Mouse (Mus musculus) small intestine, adult 2 months (tissue): Measurements from ENCODE around the gene Clpx. TPM values are rescaled to one million over a fixed set of nuclear protein-coding genes. Genes with fewer than 3 reads are reported as not detected.
"Not testable (repeated sequence)": the region's sequence is repeated elsewhere in the genome, so short reads cannot be mapped to it uniquely, and the experiment has no call there.

Experiments
- H3K27ac ChIP-seq: fragments of 200-500 bp; 2 replicates; pipeline ENCODE4 v1.5.1; 2012; ENCODE audit warnings: low read depth, low read length, control low read depth, inconsistent platforms; ENCODE audit not compliant: insufficient read depth
- H3K27me3 ChIP-seq: fragments of 200-500 bp; 2 replicates; pipeline ENCODE4 v1.6.1; 2012; ENCODE audit warnings: mild to moderate bottlenecking, moderate library complexity, low read length, inconsistent platforms; ENCODE audit not compliant: control insufficient read depth, insufficient read depth
- H3K36me3 ChIP-seq: fragments of 200-500 bp; 2 replicates; pipeline ENCODE4 v1.6.1; 2012; ENCODE audit warnings: mild to moderate bottlenecking, low read length, control low read depth, inconsistent platforms; ENCODE audit not compliant: control insufficient read depth, insufficient read depth
- H3K4me1 ChIP-seq: fragments of 200-500 bp; 2 replicates; pipeline ENCODE4 v1.6.1; 2012; ENCODE audit warnings: low read length, inconsistent platforms, mixed read lengths; ENCODE audit not compliant: control insufficient read depth, insufficient read depth, insufficient read length
- H3K4me3 ChIP-seq: fragments of 200-500 bp; 2 replicates; pipeline ENCODE4 v1.5.1; 2012; ENCODE audit warnings: low read depth, mild to moderate bottlenecking, control low read depth, inconsistent platforms, low read length, moderate library complexity
- CTCF ChIP-seq: fragments of 200-500 bp; IDR thresholded peaks from 2 replicates; pipeline ENCODE4 v1.5.1; 2012; ENCODE audit warnings: low read depth, mild to moderate bottlenecking, control low read depth, inconsistent platforms, low read length, moderate library complexity, mixed read lengths; ENCODE audit not compliant: insufficient replicate concordance, insufficient read length; ENCODE audit errors: extremely low read depth
- POLR2A ChIP-seq: fragments of 200-500 bp; IDR thresholded peaks from 2 replicates; pipeline ENCODE4 v1.6.1; 2012; ENCODE audit warnings: low read depth, mild to moderate bottlenecking, control low read depth, inconsistent platforms, low read length, moderate library complexity
- WGBS: fragments of 180-500 bp; shearing (Covaris S2); methylation state at CpG from one replicate; pipeline ENCODE4 v1.1.7; 2018; 5-methylcytosine and 5-hydroxymethylcytosine counted together
- polyA plus RNA-seq: library from polyadenylated mRNA; depleted of rRNA; stranded (reverse); fragments of >200 nt; gene quantifications from 2 replicates; pipeline ENCODE4 v1.2.3, GENCODE M21; 2012

The Clpx gene
- polyA plus RNA-seq, 1 experiment, result 7.5 TPM

DNA sequence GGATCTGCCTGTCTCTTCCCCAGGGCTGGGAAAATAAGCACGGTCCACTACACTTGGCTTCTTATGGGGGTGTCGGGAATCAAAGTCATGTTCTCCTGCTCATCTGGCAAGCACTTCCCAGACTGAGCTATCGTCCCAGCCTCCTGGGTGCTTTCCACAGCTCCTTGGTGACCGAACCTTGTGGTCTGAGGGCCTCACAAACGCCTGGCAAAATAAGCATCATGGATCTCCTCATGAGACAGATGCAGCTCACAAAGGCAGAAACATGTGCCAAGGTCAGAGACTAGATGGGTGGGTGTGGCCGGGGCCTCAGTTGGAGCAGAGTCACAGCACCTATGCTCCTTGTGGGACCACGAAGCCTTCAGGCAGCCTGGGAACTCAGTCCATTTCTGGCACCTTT lies 34.7 kb upstream of the Clpx start:
- Histone ChIP-seq H3K27me3 (no peaks in the 10 kb centered on the region), H3K4me3 (no peak overlapping the region), H3K4me1 (no peaks in the 10 kb centered on the region; the same call in 1 of the 2 replicates), H3K36me3 (no peaks in the 10 kb centered on the region), H3K27ac (no peak overlapping the region)
- 85% methylated on average over 7 of the region's 7 CpGs for WGBS
- TF ChIP-seq CTCF (no peak), POLR2A (no peak)

- H3K27ac ChIP-seq, result no peak overlapping the region
- no peaks in the 10 kb centered on the region for H3K27me3 ChIP-seq
- TF ChIP-seq POLR2A, result no peak
- no peak for TF ChIP-seq CTCF
- H3K36me3 ChIP-seq, result no peaks in the 10 kb centered on the region
- no peaks in the 10 kb centered on the region; the same call in 1 of the 2 replicates for H3K4me1 ChIP-seq
- 93% methylated on average over 2 of the region's 2 CpGs for WGBS
- H3K4me3 ChIP-seq, result no peak overlapping the region
Measured at GRCm38 (mm10) chr9:65261591-65262230, 32.3 kb upstream of the Clpx start.

- no peak overlapping the region for H3K4me3 ChIP-seq
- no peak overlapping the region for H3K27ac ChIP-seq
- WGBS, result 89% methylated on average over 3 of the region's 3 CpGs
- peaks cover 3% of the 10 kb centered on the region; the same call in 1 of the 2 replicates for H3K4me1 ChIP-seq
- TF ChIP-seq CTCF (no peak), POLR2A (no peak)
- no peaks in the 10 kb centered on the region for H3K36me3 ChIP-seq
- no peaks in the 10 kb centered on the region for H3K27me3 ChIP-seq
Measured at GRCm38 (mm10) chr9:65262641-65263120, 31.4 kb upstream of the Clpx start.

DNA sequence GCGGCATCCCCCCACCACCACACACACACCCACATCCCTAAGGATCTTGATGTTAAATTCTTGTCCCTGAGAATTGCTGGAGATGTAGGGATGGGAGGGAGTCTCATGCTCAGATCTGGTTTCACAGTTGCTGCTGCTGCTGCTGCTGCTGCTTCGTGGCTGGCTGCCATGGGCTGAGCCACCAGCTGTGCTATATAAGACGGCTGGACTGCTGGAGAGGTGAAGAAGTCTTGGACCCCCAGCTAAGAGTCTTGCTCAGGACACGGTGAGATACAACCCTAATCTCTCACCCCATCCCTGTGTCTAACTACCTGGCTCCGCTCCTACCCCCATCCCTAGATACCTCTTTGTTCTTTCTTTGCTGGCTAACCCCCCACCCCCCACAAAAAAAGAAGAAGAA lies 29.1 kb upstream of the Clpx start, which contains the start of gene Cilp:
Gene Cilp (plus strand): TSS at position 222 of the 400 bp plus-strand sequence.
- TF ChIP-seq CTCF, result no peak
- TF ChIP-seq POLR2A, result no peak
- no peaks in the 10 kb centered on the region for H3K36me3 ChIP-seq
- peaks cover 6% of the 10 kb centered on the region for H3K4me1 ChIP-seq
- no peaks in the 10 kb centered on the region for H3K27me3 ChIP-seq
- no peak within 1 kb of the TSS for H3K4me3 ChIP-seq
- H3K27ac ChIP-seq, result no peak within 1 kb of the TSS
- WGBS, result 68% methylated on average over 5 of the region's 5 CpGs

- H3K27ac ChIP-seq, result no peak overlapping the region
- TF ChIP-seq CTCF (no peak), POLR2A (no peak)
- no peak overlapping the region for H3K4me3 ChIP-seq
- no peaks in the 10 kb centered on the region for H3K27me3 ChIP-seq
- H3K4me1 ChIP-seq, result peaks cover 10% of the 10 kb centered on the region
- H3K36me3 ChIP-seq, result no peaks in the 10 kb centered on the region
- 30% methylated on average over 7 of the region's 7 CpGs for WGBS
Measured at GRCm38 (mm10) chr9:65267742-65268515, 26.1 kb upstream of the Clpx start.

- H3K4me3 ChIP-seq, result no peak overlapping the region
- H3K36me3 ChIP-seq, result no peaks in the 10 kb centered on the region
- TF ChIP-seq POLR2A, result no peak
- no peak for TF ChIP-seq CTCF
- no peak overlapping the region for H3K27ac ChIP-seq
- 87% methylated on average over 13 of the region's 13 CpGs for WGBS
- H3K27me3 ChIP-seq, result no peaks in the 10 kb centered on the region
- H3K4me1 ChIP-seq, result peaks cover 5% of the 10 kb centered on the region
Measured at GRCm38 (mm10) chr9:65273048-65273809, 20.8 kb upstream of the Clpx start.

- H3K27me3 ChIP-seq, result no peaks in the 10 kb centered on the region
- H3K27ac ChIP-seq, result no peak overlapping the region
- H3K4me3 ChIP-seq, result no peak overlapping the region
- WGBS, result 61% methylated on average over 4 of the region's 4 CpGs
- H3K4me1 ChIP-seq, result peaks cover 5% of the 10 kb centered on the region
- H3K36me3 ChIP-seq, result no peaks in the 10 kb centered on the region
- no peak for TF ChIP-seq CTCF
- TF ChIP-seq POLR2A, result no peak
Measured at GRCm38 (mm10) chr9:65273873-65274272, 20.2 kb upstream of the Clpx start.

GRCm38 (mm10) chr9:65274851-65275250 lies 19.2 kb upstream of the Clpx start:
- not testable (repeated sequence) for H3K4me1 ChIP-seq, H3K36me3 ChIP-seq, H3K4me3 ChIP-seq, H3K27ac ChIP-seq, H3K27me3 ChIP-seq
- WGBS, result 73% methylated on average over 3 of the region's 3 CpGs
